Mouse (Mus musculus): ENCODE measurements at regions not wholly inside any gene's neighbourhood (a gene's known extent, or its start where the extent isn't known, plus 50 kb on each side); places are given as distances from the start of the nearest gene placed in this dataset.
A peak's percentile ranks its signal among the peaks of the same experiment; 100 is the strongest.
"Not testable (repeated sequence)": the region's sequence is repeated elsewhere in the genome, so short reads cannot be mapped to it uniquely, and the experiment has no call there.

DNA sequence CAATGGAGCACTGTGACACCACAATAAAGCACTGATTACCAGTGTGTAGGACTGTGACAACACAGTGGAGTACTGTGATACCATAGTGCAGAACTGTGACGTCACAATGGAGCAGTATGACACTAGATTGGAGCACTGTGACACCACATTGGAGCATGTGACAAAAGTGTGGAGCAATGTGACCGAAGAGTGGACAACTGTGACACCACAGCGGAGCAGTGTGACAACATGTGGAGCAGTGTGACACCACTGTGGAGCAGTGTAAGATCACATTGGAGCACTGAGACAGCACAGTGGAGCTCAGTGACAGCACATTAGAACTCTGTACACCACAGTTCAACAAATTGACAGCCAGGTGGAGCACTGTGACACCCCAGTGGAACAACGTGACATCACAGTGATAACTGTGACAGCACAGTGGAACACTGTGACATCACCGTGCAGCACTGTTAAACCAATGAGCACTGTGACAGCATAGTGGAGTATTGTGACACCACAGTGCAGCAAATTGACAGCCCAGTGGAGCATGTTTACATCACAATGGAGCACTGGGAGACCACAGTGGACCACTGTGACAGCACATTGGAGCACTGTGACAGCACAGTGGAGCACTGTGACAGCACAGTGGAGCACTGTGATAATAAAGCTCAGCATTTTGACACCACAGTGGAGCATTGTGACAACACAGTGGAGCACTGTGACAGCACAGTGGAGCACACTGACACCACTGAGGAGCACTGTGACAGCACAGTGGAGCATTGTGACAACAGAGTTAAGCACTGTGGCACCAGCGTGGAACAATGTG is 85.8 kb upstream of the Vmn1r2 start:
- H3K4me3 ChIP-seq = no peak overlapping the region
- no peak overlapping the region for H3K9ac ChIP-seq
- H3K9me3 ChIP-seq = peaks cover 77% of the 10 kb centered on the region
- no peaks in the 10 kb centered on the region for H3K36me3 ChIP-seq
- H3K4me2 ChIP-seq = no peak overlapping the region
- no peaks in the 10 kb centered on the region for H3K27me3 ChIP-seq (replicated peaks)
- no peaks in the 10 kb centered on the region for H3K4me1 ChIP-seq
- WGBS = 46% methylated on average over 6 of the region's 6 CpGs
- no peak overlapping the region for H3K27ac ChIP-seq (replicated peaks)
- ATAC-seq (ENCODE audit: extremely low read depth, insufficient number of reproducible peaks, low FRiP score, low TSS enrichment) = no peak

DNA sequence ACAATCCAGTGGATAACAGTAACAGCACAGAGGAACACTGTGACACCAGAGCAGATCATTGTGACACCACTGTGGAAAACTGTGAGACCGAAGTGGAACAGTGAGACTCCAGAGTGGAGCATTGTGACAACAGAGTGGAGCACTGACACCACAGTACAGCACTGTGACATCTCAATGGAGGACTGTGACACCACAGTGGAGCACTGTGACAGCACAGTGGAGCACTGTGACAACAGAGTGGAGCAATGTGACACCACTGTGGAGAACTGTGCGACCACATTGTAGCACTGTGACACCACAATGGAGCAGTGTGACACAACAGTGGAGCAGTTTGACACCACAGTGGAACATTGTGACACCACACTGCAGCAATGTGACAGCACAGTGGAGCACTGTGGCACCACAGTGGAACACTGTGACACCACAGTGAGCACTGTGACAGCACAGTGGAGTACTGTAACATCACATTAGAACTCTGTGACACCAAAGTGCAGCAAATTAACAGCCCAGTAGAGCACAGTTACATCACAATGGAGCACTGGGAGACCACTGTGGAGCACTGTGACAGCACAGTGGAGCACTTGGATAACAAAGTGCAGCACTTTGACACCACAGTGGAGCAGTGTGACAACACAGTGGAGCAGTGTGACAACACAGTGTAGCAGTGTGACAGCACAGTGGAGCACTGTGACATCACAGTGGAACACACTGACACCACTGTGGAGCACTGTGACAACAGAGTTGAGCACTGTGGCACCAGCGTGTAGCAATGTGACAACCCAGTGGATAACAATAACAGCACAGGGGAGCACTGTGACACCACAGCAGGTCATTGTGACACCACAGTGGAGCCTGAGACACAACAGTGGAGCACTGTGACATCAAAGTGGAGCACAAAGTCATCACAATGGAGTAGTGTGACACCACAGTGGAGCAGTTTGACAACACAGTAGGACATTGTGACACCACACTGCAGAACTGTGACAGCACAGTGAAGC is 84.9 kb upstream of the Vmn1r2 start:
- Histone ChIP-seq H3K4me3 (no peak overlapping the region), H3K4me1 (no peaks in the 10 kb centered on the region), H3K4me2 (no peak overlapping the region), H3K9ac (no peak overlapping the region), H3K36me3 (no peaks in the 10 kb centered on the region), H3K27ac (replicated peaks) (no peak overlapping the region), H3K9me3 (peaks cover 78% of the 10 kb centered on the region), H3K27me3 (replicated peaks) (no peaks in the 10 kb centered on the region)
- ATAC-seq (ENCODE audit: extremely low read depth, insufficient number of reproducible peaks, low FRiP score, low TSS enrichment) = 0 out of 2 replicates have a peak, but pooled peaks have one; percentile 1
- 59% methylated on average over 3 of the region's 3 CpGs for WGBS

DNA sequence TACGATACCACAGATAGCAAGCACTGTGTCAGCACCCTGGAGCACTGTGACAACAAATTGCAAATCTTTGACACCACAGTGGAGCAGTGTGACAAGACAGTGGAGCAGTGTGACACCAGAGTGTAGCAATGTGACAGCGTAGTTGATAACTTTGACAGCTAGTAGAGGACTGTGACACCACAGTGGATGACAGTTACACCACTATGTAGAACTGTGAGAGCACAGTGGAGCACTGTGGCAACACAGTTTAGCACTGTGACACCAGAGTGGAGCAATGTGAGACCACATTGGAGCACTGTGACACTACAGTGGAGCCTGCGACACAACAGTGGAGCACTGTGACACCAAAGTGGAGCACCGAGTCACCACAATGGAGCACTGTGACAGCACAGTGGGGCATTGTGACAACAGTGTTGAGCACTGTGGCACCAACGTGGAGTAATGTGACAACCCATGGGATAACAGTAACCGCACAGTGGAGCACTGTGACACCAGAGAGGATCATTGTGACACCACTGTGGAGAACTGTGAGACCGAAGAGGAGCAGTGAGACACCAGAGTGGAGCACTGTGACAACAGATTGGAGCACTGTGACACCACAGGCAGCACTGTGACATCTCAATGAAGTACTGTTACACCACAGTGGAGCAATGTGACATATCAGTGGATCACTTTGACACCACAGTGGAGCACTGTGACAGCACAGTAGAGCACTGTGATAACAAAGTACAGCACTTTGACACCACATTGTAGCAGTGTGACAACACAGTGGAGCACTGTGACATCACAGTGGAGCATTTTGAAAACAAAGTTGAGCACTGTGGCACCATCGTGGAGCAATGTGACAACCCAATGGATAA is 83.7 kb upstream of the Vmn1r2 start:
- H3K4me2 ChIP-seq = no peak overlapping the region
- peaks cover 85% of the 10 kb centered on the region for H3K9me3 ChIP-seq
- ATAC-seq (ENCODE audit: extremely low read depth, insufficient number of reproducible peaks, low FRiP score, low TSS enrichment) = peak; percentile 11
- H3K4me1 ChIP-seq = no peaks in the 10 kb centered on the region
- no peak overlapping the region for H3K4me3 ChIP-seq
- no peaks in the 10 kb centered on the region for H3K27me3 ChIP-seq (replicated peaks)
- 45% methylated on average over 8 of the region's 8 CpGs for WGBS
- no peak overlapping the region for H3K27ac ChIP-seq (replicated peaks)
- H3K9ac ChIP-seq = no peak overlapping the region
- H3K36me3 ChIP-seq = no peaks in the 10 kb centered on the region

DNA sequence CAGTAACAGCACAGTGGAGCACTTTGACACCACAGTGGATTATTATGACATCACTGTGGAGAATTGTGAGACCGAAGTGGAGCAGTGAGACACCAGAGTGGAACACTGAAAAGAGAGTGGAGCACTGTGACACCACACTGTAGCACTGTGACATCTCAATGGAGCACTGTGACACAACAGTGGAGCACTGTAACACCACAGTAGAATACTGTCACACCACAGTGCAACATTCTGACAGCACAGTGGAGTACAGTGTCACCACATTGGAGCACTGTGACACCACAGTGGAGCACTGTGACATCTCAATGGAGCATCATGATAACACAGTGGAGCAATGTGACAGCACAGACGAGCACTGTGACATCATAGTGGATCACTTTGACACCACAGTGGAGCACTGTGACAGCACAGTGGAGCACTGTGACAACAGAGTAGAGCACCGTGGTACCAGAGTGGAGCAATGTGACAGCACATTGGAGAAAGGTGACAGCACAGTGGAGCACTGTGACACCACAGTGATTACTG is 83.0 kb upstream of the Vmn1r2 start:
- no peak overlapping the region for H3K9ac ChIP-seq
- 0 out of 2 replicates have a peak, but pooled peaks have one; percentile 6 for ATAC-seq (ENCODE audit: extremely low read depth, insufficient number of reproducible peaks, low FRiP score, low TSS enrichment)
- peaks cover 82% of the 10 kb centered on the region for H3K9me3 ChIP-seq
- no peaks in the 10 kb centered on the region for H3K4me1 ChIP-seq
- H3K36me3 ChIP-seq = no peaks in the 10 kb centered on the region
- no peak overlapping the region for H3K4me3 ChIP-seq
- H3K4me2 ChIP-seq = no peak overlapping the region
- WGBS = 53% methylated on average over 3 of the region's 3 CpGs
- H3K27me3 ChIP-seq (replicated peaks) = no peaks in the 10 kb centered on the region
- H3K27ac ChIP-seq (replicated peaks) = no peak overlapping the region

DNA sequence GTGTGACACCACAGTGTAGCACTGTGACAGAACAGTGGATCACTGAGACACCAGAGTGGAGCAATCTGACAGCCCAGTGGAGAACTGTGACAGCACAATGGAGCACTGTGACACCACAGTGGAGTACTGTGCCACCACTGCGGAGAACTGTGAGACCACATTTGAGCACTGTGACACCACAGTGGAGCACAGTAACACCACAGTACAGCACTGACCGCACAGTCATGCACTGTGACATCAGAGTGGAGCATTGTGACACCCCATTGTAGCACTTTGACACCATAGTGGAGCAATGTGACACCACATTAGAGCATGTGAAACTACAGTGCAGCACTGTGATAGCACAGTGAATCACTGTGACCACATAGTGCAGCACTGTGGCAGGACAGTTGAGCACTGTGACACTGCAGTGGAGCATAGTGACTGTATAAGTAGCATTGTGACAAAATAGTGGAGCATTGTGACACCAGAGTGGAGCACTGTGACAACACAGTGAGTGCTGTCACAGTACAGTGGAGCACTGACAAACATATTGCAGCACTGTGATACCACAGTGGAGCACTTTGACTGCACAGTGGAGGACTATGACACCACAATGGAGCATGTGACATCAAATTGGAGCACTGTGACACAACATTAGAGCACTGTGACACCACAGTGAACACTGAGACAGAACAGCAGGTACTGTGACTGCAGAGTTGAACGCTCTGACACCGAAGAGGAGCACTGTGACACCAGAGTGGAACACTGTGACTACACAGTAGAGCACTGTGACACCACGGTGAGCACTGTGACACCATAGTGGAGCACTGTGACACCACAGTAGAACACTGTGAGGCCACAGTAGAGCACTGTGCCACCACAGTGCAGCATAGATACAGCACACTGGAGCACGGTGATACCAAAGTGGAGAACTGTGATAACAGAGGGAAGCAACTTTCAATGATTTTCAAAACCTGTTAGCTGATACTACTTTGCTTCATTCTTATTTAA is 81.4 kb upstream of the Vmn1r2 start:
- no peak for ATAC-seq (ENCODE audit: extremely low read depth, insufficient number of reproducible peaks, low FRiP score, low TSS enrichment)
- WGBS = 50% methylated on average over 6 of the region's 6 CpGs
- no peak overlapping the region for H3K9ac ChIP-seq

DNA sequence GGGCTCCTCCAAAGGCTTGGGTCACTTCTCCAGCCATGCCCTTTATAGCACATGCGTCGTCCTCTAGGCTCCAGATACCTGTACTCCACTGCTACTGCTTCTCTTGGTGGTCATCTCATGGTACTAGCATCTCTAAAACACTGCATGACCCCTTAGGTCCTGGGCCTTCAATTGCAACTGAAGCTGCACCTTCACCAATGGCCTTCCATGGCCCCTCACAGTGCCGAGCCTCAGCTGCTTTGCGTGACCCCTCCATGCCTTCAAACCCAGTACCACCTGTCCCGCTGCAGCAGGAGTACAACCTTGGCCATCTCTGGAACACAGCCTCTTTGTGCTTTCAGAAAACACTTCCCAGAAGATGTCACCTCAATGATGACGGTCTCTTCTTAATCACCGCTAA is 79.5 kb upstream of the Vmn1r2 start:
- WGBS = 67% methylated on average over 7 of the region's 7 CpGs
- not testable (repeated sequence) for H3K27me3 ChIP-seq (replicated peaks); ATAC-seq (ENCODE audit: extremely low read depth, insufficient number of reproducible peaks, low FRiP score, low TSS enrichment)

More for the DNA sequence above, 81.4 kb upstream of the Vmn1r2 start:
- Histone ChIP-seq H3K4me1 (no peaks in the 10 kb centered on the region), H3K4me2 (no peak overlapping the region), H3K9me3 (peaks cover 81% of the 10 kb centered on the region), H3K27ac (replicated peaks) (no peak overlapping the region), H3K36me3 (no peaks in the 10 kb centered on the region), H3K4me3 (no peak overlapping the region), H3K27me3 (replicated peaks) (no peaks in the 10 kb centered on the region)

DNA sequence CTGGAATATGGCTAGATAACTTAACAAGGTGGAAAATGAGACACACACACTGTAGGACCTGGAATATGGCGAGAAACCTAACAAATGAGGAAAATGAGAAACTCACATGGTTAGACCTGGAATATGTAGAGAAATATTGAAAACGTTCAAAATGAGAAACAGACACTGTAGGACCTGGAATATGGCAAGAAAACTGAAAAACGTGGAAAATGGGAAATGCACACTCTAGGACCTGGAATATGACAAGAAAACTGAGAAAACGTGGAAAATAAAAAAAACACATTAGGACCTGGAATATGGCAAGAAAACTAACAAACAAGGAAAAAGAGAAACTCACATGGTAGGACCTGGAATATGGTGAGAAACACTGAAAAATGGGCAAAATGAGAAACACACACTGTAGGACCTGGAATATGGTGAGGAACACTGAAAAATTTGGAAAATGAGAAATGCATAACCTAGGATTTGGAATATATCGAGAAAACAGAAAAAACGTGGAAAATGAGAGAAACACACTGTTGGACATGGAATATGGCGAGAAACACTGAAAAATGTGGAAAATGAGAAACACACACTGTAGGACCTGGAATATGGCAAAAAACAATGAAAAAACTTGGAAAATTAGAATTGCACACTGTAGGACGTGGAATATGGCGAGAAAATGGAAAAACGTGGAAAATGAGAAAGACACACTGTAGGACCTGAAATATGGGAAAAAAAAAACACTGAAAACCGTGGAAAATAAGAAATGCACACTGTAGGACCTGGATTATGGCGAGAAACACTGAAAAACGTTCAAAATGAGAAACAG is 77.3 kb upstream of the Vmn1r2 start:
- no peaks in the 10 kb centered on the region for H3K36me3 ChIP-seq
- 48% methylated on average over 13 of the region's 13 CpGs for WGBS

More for the DNA sequence above, 79.5 kb upstream of the Vmn1r2 start:
- peaks cover 65% of the 10 kb centered on the region for H3K9me3 ChIP-seq
- H3K4me1 ChIP-seq; H3K9ac ChIP-seq; H3K4me2 ChIP-seq; H3K27ac ChIP-seq (replicated peaks); H3K36me3 ChIP-seq; H3K4me3 ChIP-seq: not testable (repeated sequence)

DNA sequence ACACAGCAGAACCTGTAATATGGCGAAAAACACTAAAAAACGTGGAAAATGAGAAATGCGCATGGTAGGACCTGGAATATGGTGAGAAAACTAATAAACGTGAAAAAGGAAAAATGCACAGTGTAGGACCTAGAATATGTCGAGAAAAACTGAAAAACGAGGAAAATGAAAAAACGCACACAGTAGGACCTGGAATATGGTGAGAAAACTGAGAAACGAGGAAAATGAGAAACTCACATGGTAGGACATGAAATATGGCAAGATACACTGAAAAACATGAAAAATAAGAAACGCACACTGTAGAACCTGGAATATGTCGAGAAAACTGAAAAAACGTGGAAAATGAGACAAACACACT is 76.8 kb upstream of the Vmn1r2 start:
- Histone ChIP-seq H3K4me3 (no peak overlapping the region), H3K4me2 (no peak overlapping the region), H3K27ac (replicated peaks) (no peak overlapping the region), H3K27me3 (replicated peaks) (no peaks in the 10 kb centered on the region), H3K9ac (no peak overlapping the region), H3K4me1 (no peaks in the 10 kb centered on the region), H3K36me3 (no peaks in the 10 kb centered on the region), H3K9me3 (peaks cover 37% of the 10 kb centered on the region)
- no peak for ATAC-seq (ENCODE audit: extremely low read depth, insufficient number of reproducible peaks, low FRiP score, low TSS enrichment)
- WGBS = 58% methylated on average over 11 of the region's 11 CpGs

More for the DNA sequence above, 77.3 kb upstream of the Vmn1r2 start:
- no peak overlapping the region for H3K9ac ChIP-seq
- no peak overlapping the region for H3K4me3 ChIP-seq
- H3K27me3 ChIP-seq (replicated peaks) = no peaks in the 10 kb centered on the region
- H3K9me3 ChIP-seq = peaks cover 43% of the 10 kb centered on the region
- no peak overlapping the region for H3K4me2 ChIP-seq
- ATAC-seq (ENCODE audit: extremely low read depth, insufficient number of reproducible peaks, low FRiP score, low TSS enrichment) = peak; percentile 49
- no peak overlapping the region for H3K27ac ChIP-seq (replicated peaks)
- no peaks in the 10 kb centered on the region for H3K4me1 ChIP-seq

DNA sequence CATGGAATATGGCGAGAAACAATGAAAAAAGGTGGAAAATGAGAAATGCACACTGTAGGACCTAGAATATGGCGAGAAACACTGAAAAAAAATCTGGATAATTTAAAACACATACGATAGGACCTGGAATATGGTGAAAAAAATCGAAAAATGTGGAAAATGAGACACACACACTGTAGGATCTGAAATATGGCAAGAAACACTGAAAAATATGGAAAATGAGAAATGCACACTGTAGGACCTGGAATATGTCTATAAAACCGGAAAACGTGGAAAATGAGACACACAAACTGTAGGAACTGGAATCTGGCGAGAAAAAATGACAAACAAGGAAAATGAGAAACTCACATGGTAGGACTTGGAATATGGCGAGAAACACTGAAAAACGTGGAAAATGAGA is 76.4 kb upstream of the Vmn1r2 start:
- H3K4me1 ChIP-seq = no peaks in the 10 kb centered on the region
- no peak overlapping the region for H3K9ac ChIP-seq
- H3K27me3 ChIP-seq (replicated peaks) = no peaks in the 10 kb centered on the region
- 62% methylated on average over 9 of the region's 9 CpGs for WGBS
- no peak for ATAC-seq (ENCODE audit: extremely low read depth, insufficient number of reproducible peaks, low FRiP score, low TSS enrichment)
- no peak overlapping the region for H3K4me3 ChIP-seq
- no peak overlapping the region for H3K4me2 ChIP-seq
- H3K36me3 ChIP-seq = no peaks in the 10 kb centered on the region
- H3K27ac ChIP-seq (replicated peaks) = no peak overlapping the region
- peaks cover 33% of the 10 kb centered on the region for H3K9me3 ChIP-seq
